Mouse (Mus musculus): ENCODE measurements around the gene Pde10a. TPM values are rescaled to one million over a fixed set of nuclear protein-coding genes. Genes with fewer than 3 reads are reported as not detected.

Pde10a gene
- total RNA-seq, 2 experiments from 2014 or later, result 0.07 to 0.27 TPM

- ATAC-seq (ENCODE audit: poor library complexity, severe bottlenecking), result no peak
Observed at GRCm38 (mm10) chr17:8524387-8525165, 596 bp upstream of the Pde10a start.

GRCm38 (mm10) chr17:8525971-8526740, 984 bp downstream of the Pde10a start:
- ATAC-seq (ENCODE audit: poor library complexity, severe bottlenecking), result no peak

GRCm38 (mm10) chr17:8526815-8527261, 1.7 kb downstream of the Pde10a start:
- ATAC-seq (ENCODE audit: poor library complexity, severe bottlenecking), result no peak

- no peak for ATAC-seq (ENCODE audit: poor library complexity, severe bottlenecking)
Observed at GRCm38 (mm10) chr17:8528641-8529040, 3.5 kb downstream of the Pde10a start.

GRCm38 (mm10) chr17:8532609-8533008, 7.4 kb downstream of the Pde10a start:
- no peak for ATAC-seq (ENCODE audit: poor library complexity, severe bottlenecking)

- no peak for ATAC-seq (ENCODE audit: poor library complexity, severe bottlenecking)
Observed at GRCm38 (mm10) chr17:8533828-8534227, 8.7 kb downstream of the Pde10a start.

- ATAC-seq (ENCODE audit: poor library complexity, severe bottlenecking), result no peak
Observed at GRCm38 (mm10) chr17:8536522-8536921, 11.3 kb downstream of the Pde10a start.

GRCm38 (mm10) chr17:8538102-8538501, 12.9 kb downstream of the Pde10a start:
- no peak for ATAC-seq (ENCODE audit: poor library complexity, severe bottlenecking)

- ATAC-seq (ENCODE audit: poor library complexity, severe bottlenecking), result no peak
Observed at GRCm38 (mm10) chr17:8541974-8542538, 16.9 kb downstream of the Pde10a start.

GRCm38 (mm10) chr17:8546366-8546765, 21.2 kb downstream of the Pde10a start:
- ATAC-seq (ENCODE audit: poor library complexity, severe bottlenecking), result no peak

GRCm38 (mm10) chr17:8548733-8549132, 23.6 kb downstream of the Pde10a start:
- ATAC-seq (ENCODE audit: poor library complexity, severe bottlenecking), result no peak

- ATAC-seq (ENCODE audit: poor library complexity, severe bottlenecking), result no peak
Observed at GRCm38 (mm10) chr17:8551641-8552040, 26.5 kb downstream of the Pde10a start.

- no peak for ATAC-seq (ENCODE audit: poor library complexity, severe bottlenecking)
Observed at GRCm38 (mm10) chr17:8552346-8553035, 27.3 kb downstream of the Pde10a start.

GRCm38 (mm10) chr17:8553601-8554000, 28.4 kb downstream of the Pde10a start:
- no peak for ATAC-seq (ENCODE audit: poor library complexity, severe bottlenecking)

GRCm38 (mm10) chr17:8554219-8554618, 29.0 kb downstream of the Pde10a start:
- no peak for ATAC-seq (ENCODE audit: poor library complexity, severe bottlenecking)

- no peak for ATAC-seq (ENCODE audit: poor library complexity, severe bottlenecking)
Observed at GRCm38 (mm10) chr17:8555785-8556184, 30.6 kb downstream of the Pde10a start.

- ATAC-seq (ENCODE audit: poor library complexity, severe bottlenecking), result no peak
Observed at GRCm38 (mm10) chr17:8556223-8556622, 31.1 kb downstream of the Pde10a start.

GRCm38 (mm10) chr17:8557926-8558325, 32.8 kb downstream of the Pde10a start:
- no peak for ATAC-seq (ENCODE audit: poor library complexity, severe bottlenecking)

GRCm38 (mm10) chr17:8562101-8562885, 37.1 kb downstream of the Pde10a start:
- ATAC-seq (ENCODE audit: poor library complexity, severe bottlenecking), result no peak

- no peak for ATAC-seq (ENCODE audit: poor library complexity, severe bottlenecking)
Observed at GRCm38 (mm10) chr17:8562886-8563280, 37.7 kb downstream of the Pde10a start.

Data from megakaryocyte, adult 5-6 weeks (primary cell).